Mouse (Mus musculus) B cell, adult 2 months (primary cell): ENCODE results near the gene Atp13a3.

Source experiments
- DNase-seq, 2 experiments: peaks; one replicate each; pipeline ENCODE4 v3.0.0; 2022

The Atp13a3 gene

GRCm38 (mm10) chr16:30310171-30310515, 95.6 kb downstream of the Atp13a3 start:
- no peak for DNase-seq

DNA sequence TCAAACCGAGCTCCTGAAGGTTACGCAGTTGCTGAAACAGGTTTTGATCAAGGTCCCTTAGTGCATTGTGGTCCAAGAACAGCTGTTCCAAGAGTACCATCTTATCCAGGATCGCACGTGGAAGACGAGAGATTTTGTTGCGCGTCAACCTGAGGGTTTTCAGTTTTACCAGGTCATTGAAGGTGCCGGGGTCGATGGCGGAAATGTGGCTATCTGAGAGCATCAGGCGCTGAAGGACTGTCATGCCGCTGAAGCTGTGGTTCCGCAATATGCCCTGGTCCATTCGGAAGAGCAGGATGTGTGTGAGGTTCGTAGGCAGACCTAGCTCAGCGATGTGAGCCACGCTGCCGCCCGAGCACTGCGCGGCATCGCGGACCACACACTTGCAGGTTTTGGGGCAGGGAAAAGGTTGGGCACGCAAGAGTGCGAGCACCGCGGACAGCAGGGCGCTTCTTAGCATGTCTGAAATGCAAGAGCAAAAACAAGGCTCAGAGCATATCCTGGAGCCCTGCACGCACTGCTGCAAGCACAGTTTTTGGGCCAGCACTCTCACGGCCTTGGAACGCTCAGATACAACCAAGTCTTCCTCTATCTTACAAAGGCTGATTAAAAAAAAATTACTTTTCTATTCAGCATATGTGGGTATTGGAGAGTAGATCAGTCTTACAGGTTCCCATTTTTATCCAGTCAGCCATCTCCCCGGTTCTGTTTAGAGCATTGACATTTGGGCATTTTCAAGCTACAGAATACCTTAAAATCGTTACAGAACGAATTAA, 96.2 kb downstream of the Atp13a3 start:
- peak; percentile 30 to 38 for DNase-seq

GRCm38 (mm10) chr16:30308616-30309394, 97.0 kb downstream of the Atp13a3 start:
- peak; percentile 45 to 55 for DNase-seq

- DNase-seq: no peak
Measured at GRCm38 (mm10) chr16:30307961-30308615, 97.7 kb downstream of the Atp13a3 start.

DNA sequence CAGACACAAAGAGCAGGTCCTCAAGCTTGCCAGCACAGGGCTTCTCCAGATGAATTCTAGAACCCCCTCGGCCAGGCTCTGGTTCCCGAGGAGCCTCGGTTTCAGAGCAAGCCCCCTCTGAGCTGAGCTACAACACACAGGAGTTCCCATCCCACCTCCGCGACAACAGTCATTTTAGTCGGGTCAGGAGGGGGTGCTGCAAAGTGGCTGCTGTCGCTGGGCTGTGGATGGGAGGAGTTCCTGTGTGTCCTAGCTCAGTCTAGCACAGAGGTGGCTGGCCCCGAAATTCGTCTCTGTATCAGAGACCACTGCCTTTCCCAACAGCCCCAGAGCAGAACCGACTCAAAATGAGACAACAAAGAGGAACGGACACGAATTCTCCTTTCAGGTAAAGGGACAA, 98.5 kb downstream of the Atp13a3 start:
- DNase-seq: no peak

- DNase-seq: no peak
Measured at GRCm38 (mm10) chr16:30306102-30306501, 99.7 kb downstream of the Atp13a3 start.

- no peak for DNase-seq
Measured at GRCm38 (mm10) chr16:30304236-30304635, 101.5 kb downstream of the Atp13a3 start.

DNA sequence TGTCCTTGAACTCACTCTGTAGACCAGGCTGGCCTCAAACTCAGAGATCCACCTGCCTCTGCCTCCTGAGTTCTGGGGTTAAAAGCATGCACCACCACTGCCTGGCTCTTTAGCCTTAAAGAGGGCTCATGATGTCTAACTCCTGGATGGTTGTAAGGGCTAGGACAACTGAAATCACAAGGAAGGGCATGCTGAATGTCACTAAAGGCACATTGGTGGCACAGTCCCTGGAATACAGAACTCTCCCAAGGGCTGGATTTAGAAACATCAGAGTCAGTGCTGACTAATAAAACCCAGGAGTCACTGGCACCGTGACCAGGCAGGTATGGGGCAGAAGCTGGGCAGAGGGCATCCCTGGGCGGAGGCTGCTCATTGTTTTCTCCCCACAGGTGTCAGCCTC, 102.4 kb downstream of the Atp13a3 start:
- no peak for DNase-seq

DNA sequence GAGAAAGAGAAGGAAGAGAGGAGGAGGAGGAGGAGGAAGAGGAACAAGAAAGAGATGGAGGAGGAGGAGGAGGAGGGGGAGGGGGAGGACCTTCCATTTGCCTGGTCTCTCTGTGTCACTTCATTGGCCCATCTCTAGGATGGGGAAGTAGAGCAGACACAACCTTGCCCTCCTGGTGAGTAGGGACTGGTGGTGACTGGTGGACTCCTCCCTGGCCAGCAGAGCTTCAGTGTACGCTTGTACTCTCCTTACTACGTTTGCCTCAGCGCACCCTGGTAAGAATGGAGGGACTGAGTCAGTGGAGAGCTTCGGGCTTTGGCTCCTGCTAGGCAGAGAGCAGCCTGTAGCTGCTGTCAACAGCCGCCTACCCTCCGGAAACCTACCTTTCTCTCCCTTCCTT, 103.1 kb downstream of the Atp13a3 start:
- no peak for DNase-seq

DNA sequence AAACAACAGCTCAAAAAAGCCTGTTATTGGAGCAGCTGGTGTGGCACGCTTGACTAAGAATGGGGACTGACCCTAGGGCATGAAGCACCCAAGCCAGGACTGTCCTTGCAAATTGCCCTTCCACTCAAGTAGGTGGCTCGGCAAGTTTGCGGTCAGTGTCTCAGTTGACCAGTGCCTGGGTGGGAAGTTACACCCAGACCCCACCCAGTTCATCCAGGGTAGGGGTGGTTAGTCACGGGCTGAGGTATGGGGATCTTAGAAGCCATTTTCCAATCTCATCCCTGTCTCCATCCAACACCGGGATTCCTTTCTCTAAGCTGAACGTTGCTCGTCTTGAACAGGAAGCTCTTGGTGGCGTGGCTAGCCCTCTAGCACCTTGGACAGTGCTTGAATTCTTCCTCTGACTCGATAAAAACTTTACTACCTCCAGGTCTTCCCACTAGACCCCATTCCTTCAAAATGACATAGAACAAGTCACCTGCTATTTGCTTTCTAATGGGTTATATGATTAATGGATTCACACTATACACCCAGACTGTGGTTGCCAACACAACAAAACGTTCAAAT, 106.0 kb downstream of the Atp13a3 start:
- no peak for DNase-seq

- DNase-seq: no peak
Measured at GRCm38 (mm10) chr16:30297450-30297849, 108.3 kb downstream of the Atp13a3 start.

- no peak for DNase-seq
Measured at GRCm38 (mm10) chr16:30296601-30297275, 109.0 kb downstream of the Atp13a3 start.

GRCm38 (mm10) chr16:30295106-30295505, 110.7 kb downstream of the Atp13a3 start:
- no peak for DNase-seq

DNA sequence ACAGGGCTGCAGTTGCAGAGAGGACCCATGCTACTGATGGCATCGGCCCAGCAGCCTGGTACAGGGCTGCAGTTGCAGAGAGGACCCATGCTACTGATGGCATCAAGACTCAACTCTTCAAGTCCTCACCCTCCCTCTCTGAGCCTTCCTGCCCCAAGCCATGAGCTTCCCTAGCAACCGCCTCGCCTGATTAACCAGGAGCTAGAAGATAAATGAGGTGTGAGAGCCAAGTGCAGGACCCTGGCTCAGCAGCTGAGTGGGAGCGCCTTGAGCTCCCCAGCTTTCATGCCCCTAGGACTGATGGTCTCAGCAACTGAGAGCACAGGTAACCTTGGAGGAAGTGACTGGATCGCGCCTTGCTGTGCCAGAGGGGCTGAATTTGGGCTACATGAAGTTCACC, 115.3 kb downstream of the Atp13a3 start:
- no peak for DNase-seq

DNA sequence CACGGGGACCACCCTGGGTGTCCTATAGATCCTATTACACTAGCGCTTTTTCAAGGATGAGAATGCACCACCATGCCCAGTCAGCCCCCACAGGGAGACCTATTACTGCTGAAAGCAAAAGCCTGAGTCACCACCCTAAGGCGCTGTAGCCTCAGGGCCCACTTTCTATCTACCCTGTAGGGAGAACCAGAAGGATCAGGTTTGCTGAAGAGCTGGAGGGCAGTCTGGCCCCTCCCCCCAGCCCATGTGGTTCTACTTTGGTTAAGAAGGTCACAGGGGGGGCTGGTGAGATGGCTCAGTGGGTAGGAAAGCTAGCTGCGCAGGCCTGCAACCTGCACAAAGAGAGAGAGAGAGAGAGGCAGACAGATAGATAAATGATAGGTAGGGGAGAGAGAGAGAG, 120.1 kb downstream of the Atp13a3 start:
- no peak for DNase-seq

- DNase-seq: peak; percentile 53 to 57
Measured at GRCm38 (mm10) chr16:30283743-30284337, 121.9 kb downstream of the Atp13a3 start.

GRCm38 (mm10) chr16:30282844-30283495, 122.8 kb downstream of the Atp13a3 start, which contains the start of gene Lrrc15:
Gene Lrrc15, minus strand, starts transcription at chr16:30283256.
- DNase-seq: peak; percentile 27 to 30

- no peak for DNase-seq
Measured at GRCm38 (mm10) chr16:30280676-30281297, 125.0 kb downstream of the Atp13a3 start.

DNA sequence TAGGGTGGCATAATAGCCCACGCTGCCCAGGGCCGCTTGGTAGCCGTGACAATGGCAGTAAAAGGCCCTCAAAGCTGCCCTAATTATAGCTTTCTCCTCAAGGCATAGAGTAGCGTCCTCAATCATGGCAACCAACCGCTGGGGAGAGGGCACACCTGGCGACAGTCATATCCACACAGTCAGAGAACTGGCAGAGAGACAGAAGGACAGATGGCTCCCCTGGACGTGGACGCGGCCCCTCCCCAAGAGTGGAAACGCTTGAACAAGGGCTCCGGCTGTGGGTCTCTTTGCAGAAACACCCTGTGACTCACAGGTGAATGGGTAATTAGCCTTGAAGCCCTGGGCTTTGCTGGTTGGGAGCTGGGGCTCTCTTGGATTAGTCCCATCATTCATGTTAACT, 127.4 kb downstream of the Atp13a3 start:
- DNase-seq: no peak

- no peak for DNase-seq
Measured at GRCm38 (mm10) chr16:30275558-30276340, 130.0 kb downstream of the Atp13a3 start.
